Mouse (Mus musculus): ENCODE measurements around the gene Snx30.

The Snx30 gene

DNA sequence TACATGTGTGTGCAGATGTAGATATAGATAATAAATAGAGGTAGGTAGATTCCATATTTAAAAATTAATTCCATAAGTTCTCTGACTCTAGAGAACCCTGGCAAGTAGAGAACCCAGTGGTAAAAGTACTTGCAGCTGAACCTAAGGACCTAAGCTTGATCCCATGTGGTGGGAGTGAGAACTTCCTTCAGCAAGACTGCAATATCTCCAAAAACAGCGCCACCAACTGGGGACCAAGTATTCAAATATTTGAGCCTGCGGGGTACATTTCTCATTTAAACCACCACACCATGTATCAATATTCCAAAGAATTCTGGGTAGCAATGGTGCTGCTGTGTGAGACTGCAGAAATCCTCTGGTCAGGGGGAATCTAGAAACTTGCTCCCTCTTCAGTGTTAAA is 11.5 kb upstream of the Snx30 start:
- DNase-seq (ENCODE audit: low read depth, low spot score) = no peak

DNA sequence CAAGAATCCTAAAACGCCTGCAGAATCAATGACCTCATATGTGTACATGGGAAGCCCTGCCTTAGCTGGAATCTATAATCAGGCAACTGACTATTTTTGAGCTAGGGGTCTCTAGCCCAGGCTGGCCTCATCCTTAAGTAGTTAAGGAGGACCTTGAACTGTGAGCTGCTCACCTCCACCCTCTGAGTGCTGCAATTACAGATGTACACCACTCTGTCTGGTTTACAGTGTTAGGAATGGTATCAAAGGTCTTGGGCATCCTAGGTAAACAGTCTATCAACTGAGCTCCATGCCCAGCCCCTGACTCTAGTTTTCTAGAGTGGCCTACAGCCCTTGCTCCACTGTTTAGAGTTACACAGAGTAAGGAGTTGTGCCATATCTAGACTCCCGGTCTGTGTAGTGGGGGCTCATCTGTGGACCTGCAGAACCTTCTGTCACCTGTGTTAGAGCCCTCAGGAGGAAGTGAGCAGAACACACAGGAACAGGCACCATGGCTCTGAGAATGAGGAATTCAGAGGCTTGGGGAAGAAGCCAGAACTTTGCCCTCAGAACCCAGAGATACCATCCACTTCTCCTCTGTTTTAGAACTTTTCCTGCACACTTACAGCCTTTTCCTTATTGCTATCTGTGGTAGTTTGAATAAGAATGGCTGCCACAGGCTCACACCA is 9.7 kb upstream of the Snx30 start:
- no peak for DNase-seq (ENCODE audit: low read depth, low spot score)

DNA sequence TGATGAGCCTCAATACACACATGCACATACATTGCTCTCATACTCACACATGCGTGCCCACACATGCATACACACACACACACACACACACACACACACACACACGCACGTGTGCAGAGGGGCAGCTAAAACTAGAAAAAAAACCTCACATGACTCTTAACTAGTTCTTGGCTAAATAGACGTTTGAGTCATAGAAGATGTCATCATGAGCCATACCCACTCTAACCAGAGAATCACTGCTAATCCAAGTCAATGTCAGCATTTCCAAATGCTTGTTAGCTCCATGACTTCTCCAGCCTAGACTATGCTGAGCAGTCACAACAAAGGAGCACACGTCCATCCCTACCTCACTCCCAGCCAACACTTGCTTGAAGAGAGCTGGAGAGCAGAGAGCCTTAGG is 5.5 kb upstream of the Snx30 start:
- no peak for DNase-seq (ENCODE audit: low read depth, low spot score)

GRCm38 (mm10) chr4:59801489-59801888 is 4.2 kb upstream of the Snx30 start, which contains the start of gene Inip:
Gene Inip, minus strand, starts transcription at chr4:59801589.
- DNase-seq (ENCODE audit: low read depth, low spot score) = no peak

- no peak for DNase-seq (ENCODE audit: low read depth, low spot score)
These were observed 3.5 kb upstream of the Snx30 start for GRCm38 (mm10) chr4:59802107-59802506.

DNA sequence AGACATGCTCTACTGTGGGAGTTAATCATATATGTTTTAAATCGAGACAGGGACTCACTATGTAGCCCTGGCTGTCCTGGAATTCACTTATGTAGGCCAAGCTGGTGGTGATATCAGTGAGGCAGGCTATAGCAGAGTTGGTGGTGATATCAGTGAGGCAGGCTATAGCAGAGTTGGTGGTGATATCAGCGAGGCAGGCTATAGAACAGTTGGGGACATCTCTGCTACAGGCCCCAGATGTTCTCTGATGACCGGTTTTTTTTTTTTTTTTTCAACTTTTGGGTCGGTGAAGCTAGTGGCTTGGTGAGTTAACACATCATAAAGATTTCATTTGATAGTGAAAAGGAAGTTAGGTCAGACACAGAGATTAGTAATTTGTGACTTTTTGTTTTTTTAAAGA is 2.8 kb upstream of the Snx30 start:
- DNase-seq (ENCODE audit: low read depth, low spot score) = no peak

GRCm38 (mm10) chr4:59803358-59803757 is 2.3 kb upstream of the Snx30 start:
- no peak for DNase-seq (ENCODE audit: low read depth, low spot score)

DNA sequence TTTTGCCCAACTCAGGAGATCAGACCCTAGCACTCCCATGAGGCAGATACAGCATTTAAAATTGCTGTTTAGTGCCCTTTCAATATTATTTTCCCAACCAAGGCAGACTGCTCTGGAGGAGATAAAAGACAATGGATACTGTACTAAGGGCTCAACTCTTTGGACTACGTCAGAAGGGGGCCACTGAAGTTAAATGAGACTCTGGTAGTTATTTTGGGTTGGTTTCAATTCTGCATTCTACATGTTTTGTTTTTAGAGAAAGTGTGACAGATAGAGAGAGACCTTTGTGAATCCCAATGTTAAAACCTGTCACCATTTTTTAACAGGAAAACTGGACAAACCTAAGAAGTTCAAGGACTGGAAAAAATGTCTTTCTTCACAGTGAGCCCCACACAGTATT is 886 bp upstream of the Snx30 start:
- no peak for DNase-seq (ENCODE audit: low read depth, low spot score)

DNA sequence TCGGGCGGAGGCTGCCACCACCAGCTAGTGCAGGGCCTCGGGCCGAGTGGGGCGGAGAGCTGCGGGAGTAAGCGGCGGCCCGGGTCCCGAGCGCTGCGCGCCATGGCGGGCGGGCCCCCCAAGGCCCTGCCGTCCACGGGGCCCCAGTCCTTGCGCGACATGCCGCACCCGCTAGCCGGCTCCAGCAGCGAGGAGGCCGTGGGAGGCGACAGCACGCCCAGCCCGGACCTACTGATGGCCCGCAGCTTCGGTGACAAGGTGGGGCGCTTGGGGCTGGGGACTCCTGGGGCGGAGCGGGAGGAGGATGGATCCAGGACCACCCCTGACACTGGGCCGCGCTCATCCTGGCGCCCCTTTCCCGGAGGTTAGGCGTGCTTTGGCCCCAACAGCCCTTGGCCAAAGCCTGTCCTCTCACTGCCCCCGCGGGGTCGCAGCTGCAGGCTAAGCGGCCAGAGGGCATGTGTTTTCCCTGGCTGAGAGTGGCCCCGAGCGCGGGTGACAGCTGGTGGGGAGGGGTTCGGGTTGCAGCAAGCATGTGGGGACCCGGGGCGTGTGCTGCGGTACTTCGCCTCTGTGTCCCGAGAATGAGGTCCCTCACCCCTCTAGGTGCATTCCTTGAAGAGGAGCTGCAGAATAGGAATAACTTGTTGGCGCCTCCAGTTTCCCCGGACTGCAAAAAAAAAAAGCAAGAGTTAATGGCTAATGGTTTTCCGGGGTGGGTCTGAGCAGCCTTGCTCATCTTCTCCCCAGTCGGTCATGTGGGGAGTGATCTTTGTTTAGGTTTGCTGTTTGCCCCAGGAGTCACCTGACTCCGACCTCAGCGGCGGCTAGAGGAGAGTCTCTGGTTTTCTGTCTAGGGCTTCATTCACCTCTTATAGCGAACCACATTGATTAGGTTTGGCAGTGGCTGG is 583 bp downstream of the Snx30 start:
- no peak for DNase-seq (ENCODE audit: low read depth, low spot score)

DNA sequence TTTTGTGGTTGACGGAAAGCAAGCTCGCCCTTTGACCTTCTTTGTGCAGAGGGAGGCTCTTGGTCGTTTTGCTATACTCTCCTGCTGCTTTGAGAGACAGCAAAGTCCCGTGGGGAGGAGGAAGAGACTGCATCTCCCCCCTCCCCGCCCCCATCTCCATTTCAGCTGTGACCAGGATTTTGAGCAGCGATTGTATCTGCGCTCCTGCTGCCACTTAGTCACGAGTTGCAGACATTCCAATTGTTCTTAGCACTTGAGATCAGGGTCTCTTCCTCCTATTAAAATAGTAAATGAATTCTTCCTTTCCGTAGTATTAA is 1.2 kb downstream of the Snx30 start:
- no peak for DNase-seq (ENCODE audit: low read depth, low spot score)

DNA sequence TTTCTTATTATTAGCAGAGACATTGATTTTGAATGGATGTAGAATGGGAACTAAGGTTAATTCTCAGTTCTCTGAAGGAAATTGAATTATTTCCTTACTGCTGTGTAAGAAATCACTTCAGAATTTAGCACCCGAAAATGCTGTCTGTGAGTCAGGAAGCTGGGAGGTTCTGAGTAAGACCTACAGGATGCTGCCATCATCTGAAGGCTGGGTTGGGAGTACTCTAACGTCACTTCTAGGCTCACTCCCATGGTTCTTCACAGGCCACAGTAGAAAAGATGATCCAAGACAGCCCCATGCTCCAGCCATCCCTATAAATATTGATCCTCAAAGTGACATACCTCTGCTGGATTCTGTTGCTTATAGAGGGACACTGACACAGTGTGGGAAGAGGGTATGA is 1.9 kb downstream of the Snx30 start:
- no peak for DNase-seq (ENCODE audit: low read depth, low spot score)

DNA sequence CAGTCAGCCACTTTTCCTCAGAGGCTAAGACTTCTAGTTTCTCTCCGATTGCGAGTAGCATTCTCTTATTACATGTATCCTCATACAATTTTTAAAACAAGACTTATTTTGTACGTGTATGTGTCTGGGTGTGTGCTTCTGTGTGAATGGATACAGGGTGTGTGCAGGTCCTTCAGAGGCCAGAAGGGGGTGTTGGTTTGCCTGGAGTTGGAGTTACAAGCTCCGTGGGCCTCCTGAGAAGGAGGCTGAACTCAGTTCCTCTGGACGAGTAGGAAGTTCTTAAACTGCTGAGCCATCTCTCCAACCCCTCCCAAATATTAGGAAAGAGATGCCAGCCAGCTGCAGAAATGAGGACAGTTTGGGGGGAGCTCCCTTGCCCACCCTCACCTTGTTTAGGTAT is 2.8 kb downstream of the Snx30 start:
- no peak for DNase-seq (ENCODE audit: low read depth, low spot score)

GRCm38 (mm10) chr4:59814094-59814493 is 8.5 kb downstream of the Snx30 start:
- no peak for DNase-seq (ENCODE audit: low read depth, low spot score)

DNA sequence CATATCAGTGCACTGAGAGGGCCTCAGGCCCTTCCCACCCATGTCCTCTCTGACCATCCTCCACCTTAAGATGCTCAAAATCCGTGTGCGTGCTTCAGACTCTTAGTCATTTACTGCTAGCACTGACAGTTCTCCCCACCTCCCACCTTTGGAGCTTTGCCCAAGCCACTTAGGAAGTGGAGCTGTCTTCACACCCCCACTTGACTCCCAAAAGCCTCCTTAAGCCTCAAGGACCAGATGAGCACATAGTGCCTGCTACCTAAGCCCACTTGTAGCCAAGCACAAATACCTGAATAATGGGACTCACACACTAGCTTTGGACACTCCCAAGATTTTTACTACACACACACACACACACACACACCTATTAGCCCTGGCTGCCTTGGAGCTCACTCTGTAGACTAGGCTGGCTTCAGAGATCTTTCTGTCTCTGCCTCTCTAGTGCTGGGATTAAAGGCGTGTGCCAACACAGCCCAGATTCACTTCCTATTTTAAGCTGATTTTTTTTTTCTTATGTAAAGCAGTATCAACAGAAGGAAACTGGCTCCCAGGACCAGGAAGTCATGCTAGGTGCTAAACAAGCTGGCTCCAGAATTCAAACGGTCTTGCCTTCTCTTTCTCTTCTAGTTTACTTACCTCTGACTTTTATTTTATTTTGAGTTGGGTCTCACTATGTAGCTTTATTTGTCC is 9.6 kb downstream of the Snx30 start:
- DNase-seq (ENCODE audit: low read depth, low spot score) = no peak

DNA sequence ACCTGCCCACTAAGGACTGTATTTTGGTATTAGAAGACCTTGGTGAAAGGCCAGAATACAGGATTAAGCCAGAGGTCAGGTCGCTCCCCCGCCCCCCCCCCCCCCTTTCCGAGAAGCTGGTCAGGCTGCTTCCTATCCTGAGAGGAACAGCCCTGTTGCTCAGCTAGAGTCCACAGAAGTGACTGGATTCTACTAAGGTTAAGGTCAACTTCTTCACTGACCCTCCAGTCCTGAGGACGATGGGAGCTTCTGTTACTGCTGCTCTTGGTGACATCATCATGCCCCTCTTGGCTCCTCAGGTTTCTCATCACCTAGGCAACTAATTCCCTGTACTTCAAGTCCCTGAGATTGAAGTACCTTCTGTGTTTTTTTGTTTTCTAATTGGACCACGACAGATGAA is 10.4 kb downstream of the Snx30 start:
- no peak for DNase-seq (ENCODE audit: low read depth, low spot score)

DNA sequence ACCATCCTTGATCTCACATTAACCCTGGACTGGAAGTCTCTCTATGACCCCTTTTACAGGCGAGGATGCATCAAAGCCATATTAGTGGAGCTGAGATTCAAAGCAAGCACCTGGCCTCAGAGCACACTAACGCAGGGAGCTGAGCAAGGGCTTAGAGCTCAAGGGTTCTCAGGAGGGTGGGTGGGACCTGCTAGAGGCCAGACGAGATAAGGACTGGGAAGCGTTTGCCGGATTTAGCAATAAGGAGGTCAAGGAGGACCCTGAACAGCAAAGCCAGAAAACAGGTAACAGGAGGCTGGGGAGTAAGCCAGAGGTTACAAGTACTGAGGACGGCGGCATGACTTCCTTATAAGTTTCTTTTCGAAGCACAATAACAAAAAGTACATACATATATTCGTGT is 10.8 kb downstream of the Snx30 start:
- DNase-seq (ENCODE audit: low read depth, low spot score) = no peak

GRCm38 (mm10) chr4:59817790-59818189 is 12.2 kb downstream of the Snx30 start:
- DNase-seq (ENCODE audit: low read depth, low spot score) = no peak

GRCm38 (mm10) chr4:59818498-59818897 is 12.9 kb downstream of the Snx30 start:
- DNase-seq (ENCODE audit: low read depth, low spot score) = no peak

- DNase-seq (ENCODE audit: low read depth, low spot score) = no peak
These were observed 13.4 kb downstream of the Snx30 start for GRCm38 (mm10) chr4:59819054-59819472.

DNA sequence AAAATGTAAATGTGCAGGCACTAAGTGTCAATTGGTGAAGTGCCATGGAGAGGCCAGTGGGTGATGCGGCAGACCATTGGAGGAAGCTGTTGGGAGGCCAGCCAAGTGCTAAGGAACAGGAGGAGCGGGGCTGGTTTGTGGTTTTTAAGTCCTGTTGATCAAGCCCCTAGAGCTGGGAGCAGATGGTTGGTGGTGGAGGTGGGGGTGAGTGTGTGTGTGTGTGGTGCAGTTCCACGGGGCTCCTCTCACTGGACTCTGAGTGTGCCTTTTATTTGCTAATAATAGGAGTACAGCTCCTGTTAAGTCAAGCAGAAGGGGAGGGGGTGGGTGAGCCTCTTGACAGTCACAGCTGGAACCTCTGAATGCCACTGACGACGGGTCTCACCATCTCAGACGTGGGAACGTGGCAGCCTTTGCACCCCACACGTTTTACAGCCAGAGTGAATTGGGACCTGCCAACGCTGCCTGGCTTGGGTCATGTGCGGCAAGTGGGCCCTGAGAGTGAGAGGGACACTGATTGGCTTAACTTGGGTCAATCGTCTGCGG is 13.9 kb downstream of the Snx30 start:
- DNase-seq (ENCODE audit: low read depth, low spot score) = no peak

GRCm38 (mm10) chr4:59821516-59821915 is 15.9 kb downstream of the Snx30 start:
- DNase-seq (ENCODE audit: low read depth, low spot score) = no peak

GRCm38 (mm10) chr4:59822119-59822518 is 16.5 kb downstream of the Snx30 start:
- DNase-seq (ENCODE audit: low read depth, low spot score) = no peak
